Mouse (Mus musculus) ES-Bruce4 (cell line): ENCODE results near the gene Pcbp3. TPM values are rescaled to one million over a fixed set of nuclear protein-coding genes. Genes with fewer than 3 reads are reported as not detected.

ENCODE experiments used
- H3K27ac ChIP-seq: 2 replicates; pipeline ENCODE4 v1.5.1; 2012; ENCODE audit warnings: low read length, inconsistent platforms; ENCODE audit not compliant: insufficient read depth
- H3K27me3 ChIP-seq: 2 replicates; pipeline ENCODE4 v1.6.1; 2012; ENCODE audit warnings: mild to moderate bottlenecking, low read length, inconsistent platforms; ENCODE audit not compliant: control insufficient read depth, poor library complexity, insufficient read depth, severe bottlenecking
- H3K36me3 ChIP-seq: 2 replicates; pipeline ENCODE4 v1.6.1; 2012; ENCODE audit warnings: inconsistent platforms, mild to moderate bottlenecking, low read length, moderate library complexity; ENCODE audit not compliant: control insufficient read depth, poor library complexity, insufficient read depth, severe bottlenecking
- H3K4me1 ChIP-seq: one replicate; pipeline ENCODE4 v1.8.1; 2011; ENCODE audit warnings: low read length; ENCODE audit not compliant: control insufficient read depth, insufficient read depth
- H3K4me3 ChIP-seq: 2 replicates; pipeline ENCODE4 v1.5.1; 2011; ENCODE audit warnings: low read depth, mild to moderate bottlenecking, low read length
- H3K9ac ChIP-seq: 2 replicates; pipeline ENCODE4 v1.6.1; 2012; ENCODE audit warnings: low read depth, mild to moderate bottlenecking, inconsistent platforms; ENCODE audit not compliant: poor library complexity, severe bottlenecking
- H3K9me3 ChIP-seq: replicated peaks from 2 replicates; pipeline ENCODE4 v1.6.1; 2012; ENCODE audit warnings: mild to moderate bottlenecking, low read length, inconsistent platforms; ENCODE audit not compliant: control insufficient read depth, poor library complexity, insufficient read depth, severe bottlenecking
- CTCF ChIP-seq: IDR thresholded peaks from one replicate; pipeline ENCODE4 v1.8.1; 2011; ENCODE audit warnings: low read depth, low read length
- EP300 ChIP-seq: IDR thresholded peaks from 2 replicates; pipeline ENCODE4 v1.6.1; 2011; ENCODE audit warnings: low read depth, low read length; ENCODE audit not compliant: insufficient read depth
- POLR2A ChIP-seq: IDR thresholded peaks from one replicate; pipeline ENCODE4 v1.8.1; 2011; ENCODE audit warnings: low read length; ENCODE audit not compliant: insufficient read depth
- polyA plus RNA-seq: library from polyadenylated mRNA; stranded (reverse); fragments of >200 nt; gene quantifications from 2 replicates; pipeline ENCODE4 v1.2.4, GENCODE M21; 2011; ENCODE audit warnings: low read depth; ENCODE audit not compliant: missing spikeins, insufficient read depth, insufficient read length

The Pcbp3 gene
- polyA plus RNA-seq, 1 experiment = 28.1 TPM

DNA sequence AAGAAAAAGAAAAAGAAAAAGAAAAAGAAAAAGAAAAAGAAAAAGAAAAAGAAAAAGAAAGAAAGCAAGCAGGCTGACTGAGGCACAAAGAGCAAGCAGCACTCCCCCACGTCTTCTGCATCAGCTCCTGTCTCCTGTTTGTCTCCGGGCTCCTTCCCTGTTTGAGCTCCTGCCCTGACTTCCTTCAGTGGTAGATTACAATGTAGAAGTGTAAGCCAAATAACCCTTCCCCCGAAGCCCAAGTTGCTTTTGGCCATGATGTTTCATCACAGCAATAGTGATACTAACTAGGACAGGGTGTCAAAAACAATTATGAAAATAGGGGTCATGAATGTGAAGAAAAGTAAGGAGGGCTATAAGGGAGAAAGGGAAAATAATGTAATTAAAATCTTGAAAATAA lies 43.6 kb downstream of the Pcbp3 start:
- no peaks in the 10 kb centered on the region for H3K27me3 ChIP-seq
- no peaks in the 10 kb centered on the region for H3K36me3 ChIP-seq
- no peak overlapping the region for H3K9ac ChIP-seq
- TF ChIP-seq POLR2A (no peak), EP300 (no peak), CTCF (no peak)
- H3K4me1 ChIP-seq = no peaks in the 10 kb centered on the region
- no peak overlapping the region for H3K4me3 ChIP-seq
- peaks cover 31% of the 10 kb centered on the region for H3K9me3 ChIP-seq
- H3K27ac ChIP-seq = no peak overlapping the region

DNA sequence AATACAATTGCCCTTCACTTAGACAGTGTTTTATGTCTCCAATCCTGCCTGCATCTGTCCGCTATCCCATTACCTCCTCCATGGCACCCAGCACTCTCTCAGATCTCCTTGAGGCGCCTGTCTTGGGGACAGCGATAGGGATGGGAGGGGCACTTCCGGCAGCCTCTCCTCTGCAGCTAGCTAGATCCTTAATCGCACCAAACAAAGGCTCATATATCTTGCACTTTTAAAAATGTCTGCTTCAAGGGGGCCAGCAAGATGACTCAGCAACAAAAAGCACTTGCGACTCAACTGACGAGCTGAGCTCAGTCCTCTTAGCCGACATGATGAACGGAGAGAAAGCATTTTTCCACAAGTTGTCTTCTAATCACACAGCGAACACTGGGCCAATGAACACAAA lies 55.3 kb downstream of the Pcbp3 start:
- no peak for TF ChIP-seq POLR2A
- TF ChIP-seq CTCF = no peak
- TF ChIP-seq EP300 = no peak
- Histone ChIP-seq H3K27me3 (no peaks in the 10 kb centered on the region), H3K36me3 (no peaks in the 10 kb centered on the region), H3K27ac (no peak overlapping the region), H3K4me3 (no peak overlapping the region), H3K4me1 (no peaks in the 10 kb centered on the region), H3K9ac (no peak overlapping the region), H3K9me3 (no peaks in the 10 kb centered on the region)

DNA sequence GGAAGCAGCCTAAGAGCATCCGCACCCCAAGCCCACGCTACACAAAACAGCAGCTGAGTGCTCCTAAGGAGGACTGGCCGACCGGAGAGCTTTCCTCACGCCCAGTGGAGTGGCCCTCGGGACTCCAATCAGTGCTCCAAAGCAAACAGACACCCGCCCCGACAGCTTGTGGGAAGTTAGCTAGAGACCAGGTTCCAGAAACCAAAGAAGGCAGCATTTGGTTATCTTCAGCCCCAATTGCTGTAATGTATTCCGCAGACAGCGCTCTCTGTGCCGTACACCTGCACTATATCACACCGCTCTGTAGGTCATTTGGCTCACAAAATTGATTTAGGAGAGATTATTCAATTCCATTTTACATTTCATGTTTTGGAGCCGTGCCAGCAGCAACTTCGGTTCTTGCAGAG lies 55.7 kb downstream of the Pcbp3 start:
- H3K9me3 ChIP-seq = no peaks in the 10 kb centered on the region
- H3K27me3 ChIP-seq = no peaks in the 10 kb centered on the region
- TF ChIP-seq CTCF (no peak), EP300 (no peak), POLR2A (no peak)
- H3K36me3 ChIP-seq = no peaks in the 10 kb centered on the region
- no peak overlapping the region for H3K27ac ChIP-seq
- no peak overlapping the region for H3K9ac ChIP-seq
- H3K4me1 ChIP-seq = no peaks in the 10 kb centered on the region
- H3K4me3 ChIP-seq = no peak overlapping the region

DNA sequence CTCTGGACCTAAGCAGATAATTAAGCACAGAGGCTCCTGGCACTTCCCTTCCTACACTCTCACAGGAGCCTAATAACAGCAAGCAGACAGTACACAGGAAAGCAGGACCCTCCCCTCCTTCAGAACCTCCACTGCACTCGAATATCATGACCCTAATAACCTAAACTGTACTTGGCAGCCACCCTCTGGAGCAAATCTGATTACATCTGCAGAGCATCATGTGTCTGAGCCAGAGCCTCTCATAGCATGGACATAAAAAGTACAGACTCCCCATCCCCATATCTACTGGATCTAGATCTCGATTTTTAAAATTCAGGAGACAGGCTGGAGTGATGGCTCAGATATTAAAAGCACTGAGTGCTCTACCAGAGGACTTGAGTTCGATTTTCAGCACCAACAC lies 58.0 kb downstream of the Pcbp3 start:
- Histone ChIP-seq H3K4me3 (no peak overlapping the region), H3K9ac (no peak overlapping the region), H3K27me3 (no peaks in the 10 kb centered on the region), H3K36me3 (no peaks in the 10 kb centered on the region), H3K27ac (no peak overlapping the region), H3K9me3 (no peaks in the 10 kb centered on the region), H3K4me1 (no peaks in the 10 kb centered on the region)
- no peak for TF ChIP-seq CTCF
- no peak for TF ChIP-seq EP300
- TF ChIP-seq POLR2A = no peak

DNA sequence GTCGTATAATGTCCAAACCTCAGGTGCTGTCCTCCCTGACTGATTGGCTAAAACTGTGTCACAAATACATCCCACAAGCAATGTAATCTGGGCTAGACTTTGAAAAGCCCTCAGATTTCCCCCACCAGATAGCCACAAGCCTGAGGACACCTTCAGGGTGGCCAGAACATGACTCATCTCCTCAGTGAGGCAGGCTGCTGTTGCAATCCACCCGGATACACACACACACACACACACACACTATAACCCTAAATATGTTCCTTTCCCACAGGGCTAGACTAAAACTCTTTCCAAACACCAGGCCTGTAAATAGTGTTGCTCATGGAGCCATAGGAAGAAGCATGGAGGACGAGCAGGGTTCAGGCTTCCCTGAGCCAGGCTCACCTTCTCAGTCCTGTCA lies 58.6 kb downstream of the Pcbp3 start:
- TF ChIP-seq POLR2A (no peak), EP300 (no peak), CTCF (no peak)
- Histone ChIP-seq H3K9ac (no peak overlapping the region), H3K4me1 (no peaks in the 10 kb centered on the region), H3K27ac (no peak overlapping the region), H3K9me3 (no peaks in the 10 kb centered on the region), H3K27me3 (no peaks in the 10 kb centered on the region), H3K4me3 (no peak overlapping the region), H3K36me3 (no peaks in the 10 kb centered on the region)

DNA sequence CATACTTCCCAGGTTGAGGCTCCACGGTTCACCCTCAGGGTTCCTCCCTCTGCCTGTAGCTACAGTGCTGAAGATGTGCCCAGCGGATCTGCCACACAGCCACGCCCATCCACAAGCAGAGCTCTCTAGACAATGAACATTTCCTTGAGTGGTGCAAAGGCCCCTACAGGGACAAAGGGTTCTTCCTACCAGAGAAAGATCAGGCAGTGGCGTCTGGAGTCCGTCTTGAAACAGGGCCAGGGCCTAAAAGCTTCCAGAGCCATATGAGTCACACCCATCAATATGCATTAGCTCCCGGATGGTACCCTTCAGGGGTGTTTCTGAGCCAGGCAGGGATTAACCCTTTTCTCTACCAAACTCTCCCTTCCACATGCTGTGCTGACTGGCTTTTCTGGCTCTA lies 59.1 kb downstream of the Pcbp3 start:
- Histone ChIP-seq H3K27me3 (no peaks in the 10 kb centered on the region), H3K36me3 (no peaks in the 10 kb centered on the region), H3K4me1 (no peaks in the 10 kb centered on the region), H3K9ac (no peak overlapping the region), H3K9me3 (no peaks in the 10 kb centered on the region), H3K4me3 (no peak overlapping the region), H3K27ac (no peak overlapping the region)
- no peak for TF ChIP-seq CTCF
- no peak for TF ChIP-seq EP300
- TF ChIP-seq POLR2A = no peak

DNA sequence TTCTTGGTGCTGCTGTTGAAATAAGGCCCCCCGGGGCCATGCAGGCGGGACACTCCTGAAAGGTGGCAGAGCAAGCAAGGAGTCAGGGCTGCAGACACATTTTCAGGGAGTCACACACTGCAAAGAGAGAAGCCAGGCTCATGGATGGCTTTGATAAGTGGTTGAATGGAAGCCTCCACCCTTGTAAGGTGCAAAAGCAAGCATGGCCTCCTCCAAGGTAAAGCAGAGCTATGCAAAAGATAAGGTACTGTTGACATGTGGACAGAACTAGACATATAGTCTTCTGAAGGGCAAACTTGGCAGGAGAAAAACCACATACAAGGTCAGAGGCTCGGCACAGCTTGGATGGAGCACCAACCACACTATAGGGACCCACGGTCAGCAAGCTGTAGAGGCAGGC lies 63.3 kb downstream of the Pcbp3 start:
- Histone ChIP-seq H3K9ac (no peak overlapping the region), H3K9me3 (no peaks in the 10 kb centered on the region), H3K27me3 (no peaks in the 10 kb centered on the region), H3K27ac (no peak overlapping the region), H3K4me3 (no peak overlapping the region), H3K4me1 (no peaks in the 10 kb centered on the region), H3K36me3 (no peaks in the 10 kb centered on the region)
- TF ChIP-seq CTCF = no peak
- no peak for TF ChIP-seq EP300
- no peak for TF ChIP-seq POLR2A
